Mouse (Mus musculus) heart, embryonic 16.5 days (tissue): ENCODE data around the gene Ncoa3. TPM values are rescaled to one million over a fixed set of nuclear protein-coding genes. Genes with fewer than 3 reads are reported as not detected.

Source experiments
- ATAC-seq: fragments of 200-750 bp; cut with Nextera tagmentation; replicated peaks from 2 replicates; pipeline ENCODE4 v1.8.0; 2017; ENCODE audit warnings: moderate number of reproducible peaks; ENCODE audit not compliant: insufficient read depth, low FRiP score; ENCODE audit errors: extremely low read depth
- H3K27ac ChIP-seq: fragments of 300-500 bp; sonication (generic); 2 replicates; pipeline ENCODE4 v1.5.1; 2014; ENCODE audit warnings: mild to moderate bottlenecking, low read length, control low read depth, moderate library complexity
- H3K27me3 ChIP-seq: fragments of 300-500 bp; sonication (generic); 2 replicates; pipeline ENCODE4 v1.6.1; 2014; ENCODE audit warnings: low read length, mixed read lengths; ENCODE audit not compliant: control insufficient read depth, insufficient read depth
- H3K36me3 ChIP-seq: fragments of 300-500 bp; sonication (generic); 2 replicates; pipeline ENCODE4 v1.6.1; 2014; ENCODE audit not compliant: control insufficient read depth, insufficient read depth
- H3K4me1 ChIP-seq: fragments of 300-500 bp; sonication (generic); 2 replicates; pipeline ENCODE4 v1.6.1; 2014; ENCODE audit warnings: low read length, mixed read lengths; ENCODE audit not compliant: control insufficient read depth, insufficient read depth
- H3K4me2 ChIP-seq: fragments of 300-500 bp; sonication (generic); 2 replicates; pipeline ENCODE4 v1.6.1; 2014; ENCODE audit warnings: low read depth, mild to moderate bottlenecking, control low read depth, low read length
- H3K4me3 ChIP-seq: fragments of 300-500 bp; sonication (generic); 2 replicates; pipeline ENCODE4 v1.5.1; 2014; ENCODE audit warnings: mild to moderate bottlenecking, control low read depth, low read length
- H3K9ac ChIP-seq: fragments of 300-500 bp; sonication (generic); 2 replicates; pipeline ENCODE4 v1.6.1; 2014; ENCODE audit warnings: low read length, control low read depth
- H3K9me3 ChIP-seq: fragments of 300-500 bp; sonication (generic); replicated peaks from 2 replicates; pipeline ENCODE4 v1.6.1; 2016; ENCODE audit warnings: low read length; ENCODE audit not compliant: control insufficient read depth
- WGBS: fragments of 180-500 bp; shearing (Covaris S2); extraction: QIAGEN DNeasy Blood & Tissue Kit; methylation state at CpG from one replicate; pipeline ENCODE4 v1.1.7; 2014; 5-methylcytosine and 5-hydroxymethylcytosine counted together
- polyA plus RNA-seq: library from polyadenylated mRNA; unstranded; fragments of >200 nt; fragmentation: Nextera tagmentation; extraction: Ambion mirVana; gene quantifications from 2 replicates; pipeline ENCODE4 v1.2.1, GENCODE M21; 2015

The Ncoa3 gene
- polyA plus RNA-seq, 1 experiment from 2014 or later, result 9.5 TPM

- WGBS, result 5% methylated on average over 13 of the region's 13 CpGs
- Histone ChIP-seq H3K9ac (peak overlapping the region; percentile 61), H3K9me3 (no peaks in the 10 kb centered on the region), H3K27me3 (no peaks in the 10 kb centered on the region), H3K36me3 (no peaks in the 10 kb centered on the region), H3K27ac (peak overlapping the region; percentile 86), H3K4me2 (peak overlapping the region; percentile 65), H3K4me3 (peak overlapping the region; percentile 43), H3K4me1 (peaks cover 32% of the 10 kb centered on the region)
- ATAC-seq, result 0 out of 2 replicates have a peak, but pooled peaks have one; percentile 19
These were observed 38.0 kb downstream of the Ncoa3 start for GRCm38 (mm10) chr2:166030256-166030995.

GRCm38 (mm10) chr2:166031120-166031929 is 38.9 kb downstream of the Ncoa3 start:
- ATAC-seq, result peak; percentile 92
- Histone ChIP-seq H3K27me3 (no peaks in the 10 kb centered on the region), H3K4me1 (peaks cover 35% of the 10 kb centered on the region), H3K9ac (peak overlapping the region; percentile 61), H3K4me2 (peak overlapping the region; percentile 65), H3K36me3 (no peaks in the 10 kb centered on the region), H3K4me3 (peak overlapping the region; percentile 43), H3K27ac (peak overlapping the region; percentile 86), H3K9me3 (no peaks in the 10 kb centered on the region)
- WGBS, result 22% methylated on average over 7 of the region's 7 CpGs

GRCm38 (mm10) chr2:166032628-166033027 is 40.2 kb downstream of the Ncoa3 start:
- H3K4me3 ChIP-seq, result no peak overlapping the region
- peaks cover 35% of the 10 kb centered on the region for H3K4me1 ChIP-seq
- H3K9ac ChIP-seq, result no peak overlapping the region
- no peaks in the 10 kb centered on the region for H3K27me3 ChIP-seq
- H3K36me3 ChIP-seq, result no peaks in the 10 kb centered on the region
- no peak for ATAC-seq
- H3K27ac ChIP-seq, result no peak overlapping the region
- H3K9me3 ChIP-seq, result no peaks in the 10 kb centered on the region
- 88% methylated on average over 5 of the region's 5 CpGs for WGBS
- no peak overlapping the region for H3K4me2 ChIP-seq

GRCm38 (mm10) chr2:166034967-166035490 is 42.6 kb downstream of the Ncoa3 start:
- H3K4me1 ChIP-seq, result peaks cover 28% of the 10 kb centered on the region
- WGBS, result 48% methylated on average over 3 of the region's 3 CpGs
- no peak for ATAC-seq
- no peaks in the 10 kb centered on the region for H3K36me3 ChIP-seq
- H3K4me3 ChIP-seq, result no peak overlapping the region
- H3K27ac ChIP-seq, result peak overlapping the region; percentile 75
- peak overlapping the region; percentile 40 for H3K4me2 ChIP-seq
- H3K9me3 ChIP-seq, result no peaks in the 10 kb centered on the region
- no peaks in the 10 kb centered on the region for H3K27me3 ChIP-seq
- peak overlapping the region; percentile 53 for H3K9ac ChIP-seq

- WGBS, result 33% methylated on average over 3 of the region's 3 CpGs
- H3K27ac ChIP-seq, result peak overlapping the region; percentile 75
These were observed 43.3 kb downstream of the Ncoa3 start for GRCm38 (mm10) chr2:166035725-166036124.

GRCm38 (mm10) chr2:166039681-166040080 is 47.2 kb downstream of the Ncoa3 start:
- H3K4me1 ChIP-seq, result peaks cover 26% of the 10 kb centered on the region
- H3K36me3 ChIP-seq, result no peaks in the 10 kb centered on the region
- no peak overlapping the region for H3K9ac ChIP-seq
- H3K27me3 ChIP-seq, result no peaks in the 10 kb centered on the region
- no peak overlapping the region for H3K27ac ChIP-seq
- WGBS, result 75% methylated on average over 4 of the region's 4 CpGs
- no peak overlapping the region for H3K4me3 ChIP-seq
- H3K9me3 ChIP-seq, result no peaks in the 10 kb centered on the region
- ATAC-seq, result no peak
- H3K4me2 ChIP-seq, result no peak overlapping the region

More at GRCm38 (mm10) chr2:166035725-166036124, 43.3 kb downstream of the Ncoa3 start:
- H3K4me1 ChIP-seq, result peaks cover 21% of the 10 kb centered on the region
- no peaks in the 10 kb centered on the region for H3K9me3 ChIP-seq
- no peaks in the 10 kb centered on the region for H3K27me3 ChIP-seq
- ATAC-seq, result no peak
- H3K36me3 ChIP-seq, result no peaks in the 10 kb centered on the region
- no peak overlapping the region; the same call in 1 of the 2 replicates for H3K9ac ChIP-seq
- no peak overlapping the region for H3K4me3 ChIP-seq
- H3K4me2 ChIP-seq, result peak overlapping the region; percentile 40

GRCm38 (mm10) chr2:166042542-166042941 is 50.1 kb downstream of the Ncoa3 start:
- Histone ChIP-seq H3K27me3 (no peaks in the 10 kb centered on the region), H3K9me3 (no peaks in the 10 kb centered on the region), H3K4me3 (no peak overlapping the region), H3K4me2 (no peak overlapping the region), H3K4me1 (peaks cover 28% of the 10 kb centered on the region), H3K9ac (no peak overlapping the region), H3K36me3 (no peaks in the 10 kb centered on the region), H3K27ac (no peak overlapping the region)
- ATAC-seq, result no peak
- WGBS, result 14% methylated on average over 1 of the region's 1 CpGs

- H3K27me3 ChIP-seq, result no peaks in the 10 kb centered on the region
- H3K4me1 ChIP-seq, result peaks cover 39% of the 10 kb centered on the region
- peaks cover 2% of the 10 kb centered on the region; the same call in 1 of the 2 replicates for H3K36me3 ChIP-seq
- no peak overlapping the region for H3K27ac ChIP-seq
- no peak overlapping the region for H3K4me3 ChIP-seq
- 43% methylated on average over 2 of the region's 2 CpGs for WGBS
- H3K9me3 ChIP-seq, result no peaks in the 10 kb centered on the region
- H3K4me2 ChIP-seq, result no peak overlapping the region
- ATAC-seq, result no peak
- no peak overlapping the region for H3K9ac ChIP-seq
These were observed 52.6 kb downstream of the Ncoa3 start for GRCm38 (mm10) chr2:166045006-166045405.
